Mouse (Mus musculus): ENCODE measurements around the gene Zdhhc14. TPM values are rescaled to one million over a fixed set of nuclear protein-coding genes. Genes with fewer than 3 reads are reported as not detected.

Zdhhc14 gene
- polyA plus RNA-seq, 1 experiment: 6.7 TPM

DNA sequence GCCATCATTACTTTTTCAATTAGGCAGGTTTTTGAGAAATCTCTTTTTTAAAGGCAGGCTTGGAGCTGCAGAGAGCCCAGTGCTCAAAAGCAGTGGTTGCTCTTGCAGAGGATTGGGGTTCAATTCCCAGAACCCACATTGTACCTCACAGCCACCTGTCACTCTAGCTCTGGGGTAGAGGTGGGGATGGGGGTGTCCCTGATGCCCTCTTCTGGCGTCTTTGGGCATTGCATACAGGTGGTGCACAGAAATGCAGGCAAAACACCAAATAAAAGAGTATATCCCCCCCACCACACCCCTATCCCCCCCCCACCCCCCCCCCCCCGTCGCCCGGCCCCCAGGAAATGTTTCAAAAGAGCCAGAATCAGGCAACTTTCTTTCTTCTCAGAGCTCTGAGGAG is 43.0 kb downstream of the Zdhhc14 start:
- no peak for TF ChIP-seq GATA1 (IDR thresholded peaks at IDR 0.05; ENCODE audit: low read length)

DNA sequence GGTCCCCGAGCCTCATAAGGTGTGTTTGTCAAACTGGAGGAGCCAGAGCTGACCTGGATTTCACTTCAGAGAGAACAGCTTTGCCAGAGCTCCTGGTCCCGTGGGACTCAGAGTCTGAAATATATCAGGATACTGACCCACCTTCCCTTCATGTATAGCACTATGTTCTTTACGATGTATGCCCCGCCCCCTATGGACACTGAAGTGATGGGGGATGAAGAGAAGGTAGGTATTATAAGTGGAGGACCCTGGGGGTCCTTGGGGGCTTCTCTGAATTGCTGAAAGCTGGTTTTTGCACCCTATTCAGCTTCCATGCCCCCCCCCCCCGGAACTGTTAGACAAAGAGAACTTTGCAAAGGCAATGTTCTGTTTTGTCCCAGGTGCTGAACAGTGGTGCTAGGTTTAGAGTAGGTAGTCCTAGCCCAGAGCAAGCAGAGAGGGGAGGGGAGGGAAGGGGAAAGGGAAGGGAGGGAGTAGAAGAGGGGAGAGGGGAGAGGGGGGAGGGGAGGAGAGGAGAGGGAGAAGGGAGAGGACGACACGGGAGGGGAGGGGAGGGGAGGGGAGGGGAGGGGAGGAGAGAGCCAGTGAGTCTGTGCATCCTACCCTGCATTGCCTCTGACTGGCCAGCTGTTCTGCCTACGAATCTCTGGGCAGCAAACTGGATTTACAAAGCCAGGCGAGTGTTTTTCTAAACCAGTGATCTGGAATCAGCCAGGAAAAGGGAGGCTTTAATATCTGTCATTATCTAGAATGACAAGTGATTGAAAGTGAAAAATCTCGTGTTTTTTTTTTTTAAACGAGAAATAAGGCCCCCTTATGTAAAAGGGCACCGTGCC is 44.1 kb downstream of the Zdhhc14 start:
- no peak for TF ChIP-seq GATA1 (IDR thresholded peaks at IDR 0.05; ENCODE audit: low read length)

DNA sequence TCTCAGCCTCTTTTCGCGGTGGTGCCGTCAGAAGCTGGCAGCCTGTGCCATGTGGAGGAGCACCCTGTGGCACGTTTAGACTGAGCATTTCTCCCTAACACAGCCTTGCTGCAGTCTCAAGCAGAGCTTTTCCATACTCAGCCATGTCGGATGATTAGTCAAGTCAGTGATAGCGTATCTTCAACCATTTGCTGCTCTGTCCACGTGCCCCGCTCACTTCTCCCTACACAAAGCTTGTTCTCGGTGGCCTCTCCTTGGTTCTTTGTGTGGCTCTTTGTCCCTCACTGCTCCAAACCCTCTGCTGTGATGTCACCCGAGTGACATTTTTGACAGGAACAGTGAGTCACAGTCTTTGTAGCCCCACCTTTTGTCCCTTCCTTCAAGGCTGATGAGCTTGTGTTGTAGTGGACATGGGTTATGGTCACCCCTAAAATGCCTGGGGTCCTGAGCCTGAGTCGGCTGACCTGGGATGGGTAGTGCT is 44.8 kb downstream of the Zdhhc14 start:
- no peak for TF ChIP-seq GATA1 (IDR thresholded peaks at IDR 0.05; ENCODE audit: low read length)

DNA sequence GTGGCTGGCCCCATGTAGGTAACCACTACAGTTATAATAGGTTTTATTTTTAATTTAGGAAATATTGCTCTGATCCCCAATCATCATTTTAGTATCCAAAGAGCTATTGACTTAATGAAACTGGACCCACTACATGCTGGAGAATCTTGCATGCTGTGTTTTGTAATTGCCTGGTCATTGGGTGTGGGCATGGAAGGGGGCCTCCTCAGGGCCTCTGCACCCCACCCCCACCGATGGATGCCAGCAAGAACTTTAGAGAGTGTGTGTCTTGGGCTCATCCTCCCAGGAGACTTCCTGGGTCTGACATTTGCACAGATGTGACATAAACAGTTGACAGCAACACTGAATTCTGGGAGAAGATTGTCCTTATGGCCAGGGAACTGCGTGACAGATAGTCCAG is 49.8 kb downstream of the Zdhhc14 start:
- TF ChIP-seq GATA1 (IDR thresholded peaks at IDR 0.05; ENCODE audit: low read length): no peak

DNA sequence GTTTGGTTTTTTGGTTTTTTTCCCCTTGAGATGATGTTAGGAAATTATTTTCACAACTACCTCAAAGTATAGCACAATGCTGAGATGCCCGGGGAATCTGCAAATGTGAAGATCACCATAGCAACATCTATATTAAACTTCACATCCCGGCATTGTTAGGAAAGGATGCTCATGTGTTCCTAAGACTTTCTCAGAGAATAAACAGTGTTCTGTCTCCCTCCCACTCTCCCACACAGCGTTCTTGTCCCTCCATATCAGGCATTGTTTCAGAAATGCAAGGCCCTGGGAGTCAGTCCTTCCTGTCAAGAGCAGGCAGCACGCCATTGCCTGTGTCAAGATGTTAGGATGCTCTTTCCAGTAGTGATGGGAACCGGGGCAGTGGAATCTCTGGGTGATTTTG is 51.7 kb downstream of the Zdhhc14 start:
- TF ChIP-seq GATA1 (IDR thresholded peaks at IDR 0.05; ENCODE audit: low read length): no peak

DNA sequence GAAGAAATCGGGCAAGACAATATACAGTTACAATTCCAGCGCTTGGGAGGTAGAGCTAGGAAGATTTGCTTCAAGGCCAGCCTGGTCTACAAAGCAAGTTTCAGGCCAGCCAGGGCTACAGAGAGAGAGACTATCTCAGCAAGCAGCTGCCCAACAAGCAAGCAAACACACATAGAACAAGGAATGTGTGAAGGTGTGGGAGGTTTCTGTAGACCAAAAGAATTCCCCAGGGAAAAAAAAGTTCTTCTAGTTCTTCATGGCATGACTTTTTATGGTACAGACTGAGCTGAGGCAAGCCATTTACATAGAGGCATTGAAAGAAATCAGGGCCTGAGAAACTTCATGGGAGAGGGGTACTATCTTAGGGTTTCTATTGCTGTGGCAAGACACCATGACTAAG is 52.7 kb downstream of the Zdhhc14 start:
- no peak for TF ChIP-seq GATA1 (IDR thresholded peaks at IDR 0.05; ENCODE audit: low read length)

DNA sequence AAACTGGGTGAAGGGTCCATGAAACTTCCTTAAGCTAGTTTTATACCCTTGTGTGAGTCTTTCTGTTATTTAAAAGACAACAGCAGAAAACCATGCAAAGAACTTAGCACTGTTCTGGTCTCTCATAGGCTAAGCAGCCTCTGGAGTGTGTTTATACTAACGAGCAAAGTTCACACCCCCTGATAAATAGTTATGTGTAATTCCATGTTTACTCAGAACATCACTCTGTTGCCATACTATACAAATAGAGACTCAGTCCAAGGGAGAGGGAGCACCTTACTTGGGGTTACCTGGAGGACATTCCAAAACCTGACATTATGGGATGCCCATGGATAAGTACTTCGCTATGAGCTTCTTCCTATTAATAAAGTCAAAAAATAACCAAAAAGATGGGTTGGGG is 56.2 kb downstream of the Zdhhc14 start:
- TF ChIP-seq GATA1 (IDR thresholded peaks at IDR 0.05; ENCODE audit: low read length): no peak

DNA sequence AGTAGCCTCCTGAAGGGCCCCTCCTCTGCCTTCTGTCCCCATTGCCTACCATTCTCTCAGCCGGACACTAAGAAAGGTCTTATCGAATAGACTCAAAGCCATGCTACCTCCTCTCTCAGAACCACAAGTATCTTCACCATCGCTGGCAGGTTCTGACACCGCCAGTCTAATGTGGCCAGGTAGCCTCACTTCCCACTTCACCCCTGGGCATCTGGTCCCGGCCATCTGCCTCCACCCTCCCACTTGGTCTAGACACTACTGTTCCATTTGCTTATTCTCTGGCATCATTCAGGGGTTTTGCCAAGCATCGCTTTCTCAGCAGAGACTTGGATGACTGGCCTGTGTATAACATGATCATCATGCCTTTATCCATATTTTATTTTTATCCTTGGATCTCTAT is 57.1 kb downstream of the Zdhhc14 start:
- no peak for TF ChIP-seq GATA1 (IDR thresholded peaks at IDR 0.05; ENCODE audit: low read length)

DNA sequence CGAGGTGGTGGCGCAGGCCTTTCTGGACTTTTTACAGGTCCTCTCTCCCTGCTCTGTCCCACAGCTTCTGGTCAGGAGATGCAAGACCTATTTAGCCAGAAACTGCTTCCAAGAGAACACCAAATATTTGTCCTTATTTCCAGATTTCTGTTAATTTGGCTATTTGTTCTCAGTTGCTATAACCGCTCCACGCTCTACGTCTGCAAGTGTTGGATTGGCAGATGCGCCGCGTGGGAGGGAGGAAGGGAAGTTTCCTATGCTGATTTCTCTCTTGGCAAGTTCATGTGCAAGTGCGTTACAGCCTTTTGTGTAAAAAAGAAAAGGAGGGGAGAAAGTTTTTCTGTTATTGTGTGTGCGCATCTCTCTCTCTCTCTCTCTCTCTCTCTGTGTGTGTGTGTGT is 58.1 kb downstream of the Zdhhc14 start:
- TF ChIP-seq GATA1 (IDR thresholded peaks at IDR 0.05; ENCODE audit: low read length): no peak

DNA sequence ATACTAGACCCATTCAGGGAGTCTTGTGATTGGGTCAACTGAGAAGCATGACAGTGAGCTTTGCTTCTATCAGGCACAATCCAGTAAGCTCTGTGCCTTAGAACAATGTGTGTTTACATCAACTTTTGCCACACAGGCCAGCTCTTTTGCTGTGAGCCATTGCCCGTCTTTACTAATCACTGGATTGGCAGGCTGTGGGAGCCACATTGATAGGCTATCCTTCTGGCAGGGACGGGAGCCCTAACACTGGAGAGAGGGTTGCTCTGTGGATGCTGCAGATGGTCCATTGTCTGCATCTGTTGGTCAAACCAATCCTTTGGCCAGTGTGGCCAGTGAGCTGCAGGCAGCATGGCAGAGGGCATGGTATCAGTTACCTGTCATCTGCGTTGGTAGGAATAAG is 58.8 kb downstream of the Zdhhc14 start:
- no peak for TF ChIP-seq GATA1 (IDR thresholded peaks at IDR 0.05; ENCODE audit: low read length)

DNA sequence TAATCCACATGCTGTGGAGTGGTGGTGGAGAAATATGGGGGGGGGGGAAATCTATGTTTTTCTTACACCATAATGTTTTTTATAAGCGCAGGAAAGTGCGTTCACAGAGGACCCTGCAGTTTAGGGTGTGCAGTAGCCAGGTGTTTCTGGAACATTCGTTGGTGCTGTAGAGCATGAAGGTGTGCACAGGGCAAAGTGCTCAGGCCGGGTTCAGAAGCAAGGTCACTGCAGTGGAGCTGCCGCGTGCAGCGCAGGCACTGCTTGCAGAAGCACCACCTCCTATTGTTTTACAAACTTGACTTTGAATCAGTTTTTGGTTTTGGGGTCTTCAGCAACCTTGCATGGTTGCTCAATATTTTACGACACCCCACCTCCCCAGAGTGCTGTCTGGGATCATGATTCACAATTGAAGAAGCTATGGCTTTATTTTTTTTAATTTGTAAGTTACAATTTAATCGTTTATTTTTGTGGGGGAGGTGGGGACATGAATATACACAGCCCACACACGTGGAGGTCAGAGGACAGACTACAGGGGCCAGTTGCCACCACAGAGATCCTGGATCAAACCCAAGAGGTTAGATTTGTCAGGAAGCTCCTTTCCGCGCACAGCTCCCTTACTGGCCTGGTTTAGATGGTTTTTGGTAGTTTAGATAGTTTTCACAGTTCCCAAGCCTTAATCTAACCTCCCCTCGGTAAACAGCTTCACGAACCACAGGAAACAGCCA is 59.8 kb downstream of the Zdhhc14 start:
- TF ChIP-seq GATA1 (IDR thresholded peaks at IDR 0.05; ENCODE audit: low read length): no peak

GRCm38 (mm10) chr17:5553556-5553955 is 61.2 kb downstream of the Zdhhc14 start:
- no peak for TF ChIP-seq GATA1 (IDR thresholded peaks at IDR 0.05; ENCODE audit: low read length)

DNA sequence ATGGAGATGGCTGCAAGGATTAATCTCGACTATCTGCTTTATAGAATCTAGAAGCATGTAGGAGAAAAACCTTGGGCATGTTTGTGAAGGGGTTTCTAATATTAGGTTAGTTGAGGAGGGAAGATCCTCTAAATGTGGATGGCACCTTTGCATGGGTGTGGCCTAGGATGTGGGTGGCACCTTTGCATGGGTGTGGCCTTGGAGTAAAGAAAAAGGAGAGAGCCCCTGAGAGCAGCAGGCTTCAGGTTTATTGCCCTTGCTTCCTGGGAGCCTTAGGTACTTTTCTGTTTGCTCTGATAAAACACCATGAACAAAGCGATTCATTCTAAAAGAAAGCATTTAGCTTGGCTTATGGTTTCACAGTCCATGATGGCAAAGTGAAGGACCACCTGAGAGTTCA is 62.2 kb downstream of the Zdhhc14 start:
- no peak for TF ChIP-seq GATA1 (IDR thresholded peaks at IDR 0.05; ENCODE audit: low read length)

- TF ChIP-seq GATA1 (IDR thresholded peaks at IDR 0.05; ENCODE audit: low read length): no peak
Measured at GRCm38 (mm10) chr17:5556568-5556967, 64.2 kb downstream of the Zdhhc14 start.

GRCm38 (mm10) chr17:5560212-5560611 is 67.9 kb downstream of the Zdhhc14 start:
- TF ChIP-seq GATA1 (IDR thresholded peaks at IDR 0.05; ENCODE audit: low read length): no peak

GRCm38 (mm10) chr17:5563108-5563507 is 70.8 kb downstream of the Zdhhc14 start:
- no peak for TF ChIP-seq GATA1 (IDR thresholded peaks at IDR 0.05; ENCODE audit: low read length)

GRCm38 (mm10) chr17:5566006-5566405 is 73.6 kb downstream of the Zdhhc14 start:
- TF ChIP-seq GATA1 (IDR thresholded peaks at IDR 0.05; ENCODE audit: low read length): no peak
